Mouse (Mus musculus): Measurements from ENCODE around the gene Ccdc6.

- TF ChIP-seq EP300 (IDR thresholded peaks at IDR 0.05; ENCODE audit: low read depth in 1 of 2, low read length in 2 of 2) = peak in 1 of 2 experiments; percentile 38; a peak in 2 of 4 replicates
- TF ChIP-seq MAX (IDR thresholded peaks at IDR 0.05; ENCODE audit: low read length) = no peak
- TF ChIP-seq E2F4 (IDR thresholded peaks at IDR 0.05; ENCODE audit: borderline replicate concordance, low read depth, low read length) = no peak
- TF ChIP-seq ZC3H11A (IDR thresholded peaks at IDR 0.05; ENCODE audit: low read depth, low read length) = no peak
- TF ChIP-seq CTCF (IDR thresholded peaks at IDR 0.05 in 2 of 3, conservative IDR thresholded peaks at IDR 0.05 in 1 of 3; ENCODE audit: control insufficient read depth in 1 of 3, insufficient read depth in 1 of 3, low read depth in 2 of 3, low read length in 3 of 3, poor library complexity in 1 of 3, severe bottlenecking in 1 of 3) = no peak
- no peak for TF ChIP-seq RCOR1 (IDR thresholded peaks at IDR 0.05; ENCODE audit: low read depth, low read length)
- TF ChIP-seq POLR2A (IDR thresholded peaks at IDR 0.05; ENCODE audit: control insufficient read depth in 1 of 2, insufficient read depth in 1 of 2, low read depth in 1 of 2, low read length in 2 of 2, poor library complexity in 1 of 2) = no peak
- no peak for TF ChIP-seq BHLHE40 (IDR thresholded peaks at IDR 0.05; ENCODE audit: borderline replicate concordance, low read depth, low read length)
- TF ChIP-seq TBP (IDR thresholded peaks at IDR 0.05; ENCODE audit: low read depth, low read length) = no peak
- TF ChIP-seq CHD1 (IDR thresholded peaks at IDR 0.05; ENCODE audit: low read depth, low read length) = no peak
- TF ChIP-seq ZKSCAN1 (IDR thresholded peaks at IDR 0.05; ENCODE audit: low read depth, low read length) = no peak
- TF ChIP-seq POLR2AphosphoS2 (IDR thresholded peaks at IDR 0.05; ENCODE audit: low read length) = no peak
- no peak for TF ChIP-seq MXI1 (IDR thresholded peaks at IDR 0.05; ENCODE audit: low read depth, low read length)
These were observed 83.8 kb downstream of the Ccdc6 start for GRCm38 (mm10) chr10:70180727-70181126.
